8 mouse cellular contexts compared by ENCODE assay signal in genomic region chr3:122122127-122122663, GRCm38 (mm10).
DNase-seq lines count a peak whose midpoint lies in the region; ATAC-seq lines count a peak whose summit lies in the region.

No protein-coding gene starts in this region.

- WGBS in hindbrain, embryonic 13.5 days: 15% methylated on average over 17 of the region's 17 CpGs

- H3K4me2 ChIP-seq in hindbrain, embryonic 13.5 days: peak overlapping the region; percentile 57

- no peaks in the 10 kb centered on the region for H3K27me3 ChIP-seq in hindbrain, embryonic 13.5 days

- H3K9ac ChIP-seq in hindbrain, embryonic 13.5 days: no peak overlapping the region

- peaks cover 6% of the 10 kb centered on the region; the same call in 1 of the 2 replicates for H3K4me1 ChIP-seq in hindbrain, embryonic 13.5 days (replicated peaks)

- no peaks in the 10 kb centered on the region for H3K9me3 ChIP-seq in hindbrain, embryonic 13.5 days

- DNase-seq in Muller cell, postnatal 12 days (ENCODE audit: inconsistent ontology term): peak; percentile 97
- peak; percentile 66 for DNase-seq in cerebellum, adult 9-10 months
- peak; percentile 84 to 86 for DNase-seq in frontal cortex, postnatal 14 days (ENCODE audit: low spot score in 2 of 2)
- DNase-seq in layer of hippocampus, postnatal 25 days (ENCODE audit: extremely low spot score in 1 of 2, low spot score in 1 of 2): peak; percentile 78 to 87
- DNase-seq in lung, postnatal 14 days: peak; percentile 99
- peak; percentile 57 for DNase-seq in retina, postnatal 7 days (ENCODE audit: low read depth, low spot score)
- peak; percentile 86 for DNase-seq in urinary bladder, adult 18-20 months (ENCODE audit: low spot score in 2 of 2)

- no peaks in the 10 kb centered on the region for H3K36me3 ChIP-seq in hindbrain, embryonic 13.5 days

- H3K27ac ChIP-seq in hindbrain, embryonic 13.5 days: no peak overlapping the region

- peak overlapping the region; percentile 34 for H3K4me3 ChIP-seq in hindbrain, embryonic 13.5 days

- peak; percentile 90 for ATAC-seq in hindbrain, embryonic 13.5 days (ENCODE audit: low FRiP score)
